Mouse (Mus musculus) hindbrain, embryonic 14.5 days (tissue): ENCODE results near the gene Rpa2. TPM values are rescaled to one million over a fixed set of nuclear protein-coding genes. Genes with fewer than 3 reads are reported as not detected.

Experiments
- ATAC-seq: fragments of 200-750 bp; cut with Nextera tagmentation; 2 replicates; pipeline ENCODE4 v1.8.0; 2017; ENCODE audit warnings: moderate number of reproducible peaks, mild to moderate bottlenecking, moderate TSS enrichment, moderate library complexity; ENCODE audit not compliant: low FRiP score
- DNase-seq: peaks from one replicate; pipeline ENCODE4 v3.0.0-alpha.2; 2015; ENCODE audit warnings: low spot score
- H3K27ac ChIP-seq: fragments of 300-500 bp; sonication (generic); 2 replicates; pipeline ENCODE4 v1.5.1; 2014; ENCODE audit warnings: mild to moderate bottlenecking, moderate library complexity
- H3K27me3 ChIP-seq: fragments of 300-500 bp; sonication (generic); 2 replicates; pipeline ENCODE4 v1.6.1; 2014; ENCODE audit warnings: mild to moderate bottlenecking, low read length, mixed read lengths; ENCODE audit not compliant: control insufficient read depth, insufficient read depth
- H3K36me3 ChIP-seq: fragments of 300-500 bp; sonication (generic); replicated peaks from 2 replicates; pipeline ENCODE4 v1.6.1; 2014; ENCODE audit not compliant: control insufficient read depth, insufficient read depth
- H3K4me1 ChIP-seq: fragments of 300-500 bp; sonication (generic); replicated peaks from 2 replicates; pipeline ENCODE4 v1.6.1; 2014; ENCODE audit warnings: antibody characterized with exemption, low read length, mixed read lengths; ENCODE audit not compliant: control insufficient read depth, insufficient read depth
- H3K4me2 ChIP-seq: fragments of 300-500 bp; sonication (generic); replicated peaks from 2 replicates; pipeline ENCODE4 v1.6.1; 2014; ENCODE audit warnings: mild to moderate bottlenecking, moderate library complexity
- H3K4me3 ChIP-seq: fragments of 300-500 bp; sonication (generic); replicated peaks from 2 replicates; pipeline ENCODE4 v1.5.1; 2014; ENCODE audit warnings: mild to moderate bottlenecking, low read length
- H3K9ac ChIP-seq: fragments of 300-500 bp; sonication (generic); 2 replicates; pipeline ENCODE4 v1.6.1; 2014
- H3K9me3 ChIP-seq: fragments of 300-500 bp; sonication (generic); 2 replicates; pipeline ENCODE4 v1.6.1; 2016; ENCODE audit warnings: low read length; ENCODE audit not compliant: control insufficient read depth
- WGBS: fragments of 180-500 bp; shearing (Covaris S2); extraction: QIAGEN DNeasy Blood & Tissue Kit; methylation state at CpG from one replicate; pipeline ENCODE4 v1.1.7; 2014; 5-methylcytosine and 5-hydroxymethylcytosine counted together
- polyA plus RNA-seq: library from polyadenylated mRNA; unstranded; fragments of >200 nt; fragmentation: Nextera tagmentation; extraction: Ambion mirVana; gene quantifications from 2 replicates; pipeline ENCODE4 v1.2.1, GENCODE M21; 2014

Gene Rpa2
- 37.0 and 46.7 TPM in 2 replicates for polyA plus RNA-seq

GRCm38 (mm10) chr4:132767914-132768876 is at the start of gene Rpa2:
Rpa2 (plus strand) TSS chr4:132768332.
- Histone ChIP-seq H3K27ac (no peak within 1 kb of the TSS), H3K4me3 (peak within 1 kb of the TSS; percentile 78), H3K27me3 (no peaks in the 10 kb centered on the region), H3K9ac (peak within 1 kb of the TSS; percentile 52), H3K4me2 (peak within 1 kb of the TSS; percentile 93), H3K9me3 (no peaks in the 10 kb centered on the region), H3K36me3 (peaks cover 14% of the 10 kb centered on the region), H3K4me1 (peaks cover 6% of the 10 kb centered on the region; the same call in 1 of the 2 replicates)
- under 1% methylated on average over 63 of the region's 71 CpGs for WGBS
- ATAC-seq (peak; percentile 98), DNase-seq (peak; percentile 100)

- H3K9me3 ChIP-seq: no peaks in the 10 kb centered on the region
- no peak overlapping the region for H3K4me3 ChIP-seq
- peaks cover 30% of the 10 kb centered on the region for H3K36me3 ChIP-seq
- no peaks in the 10 kb centered on the region; the same call in 1 of the 2 replicates for H3K4me1 ChIP-seq
- no peaks in the 10 kb centered on the region for H3K27me3 ChIP-seq
- H3K9ac ChIP-seq: no peak overlapping the region
- no peak overlapping the region for H3K27ac ChIP-seq
- ATAC-seq: no peak
- DNase-seq: no peak
- WGBS: 92% methylated on average over 8 of the region's 8 CpGs
- H3K4me2 ChIP-seq: no peak overlapping the region
These were observed 39.9 kb upstream of the Rpa2 start for GRCm38 (mm10) chr4:132728233-132728632.

GRCm38 (mm10) chr4:132731616-132732015 is 36.5 kb upstream of the Rpa2 start:
- H3K36me3 ChIP-seq: peaks cover 14% of the 10 kb centered on the region; the same call in 1 of the 2 replicates
- ATAC-seq (peak; percentile 15; the same call in 1 of the 2 replicates), DNase-seq (no peak)
- no peaks in the 10 kb centered on the region; the same call in 1 of the 2 replicates for H3K4me1 ChIP-seq
- no peak overlapping the region for H3K27ac ChIP-seq
- H3K9me3 ChIP-seq: no peaks in the 10 kb centered on the region
- peak overlapping the region; percentile 75 for H3K4me2 ChIP-seq
- peak overlapping the region; percentile 71 for H3K9ac ChIP-seq
- no peaks in the 10 kb centered on the region for H3K27me3 ChIP-seq
- WGBS: 50% methylated on average over 12 of the region's 12 CpGs
- H3K4me3 ChIP-seq: peak overlapping the region; percentile 54

- Histone ChIP-seq H3K36me3 (peaks cover 10% of the 10 kb centered on the region; the same call in 1 of the 2 replicates), H3K27ac (no peak within 1 kb of the TSS), H3K4me3 (peak within 1 kb of the TSS; percentile 54), H3K9me3 (no peaks in the 10 kb centered on the region), H3K4me1 (no peaks in the 10 kb centered on the region; the same call in 1 of the 2 replicates), H3K27me3 (no peaks in the 10 kb centered on the region), H3K9ac (peak within 1 kb of the TSS; percentile 71), H3K4me2 (peak within 1 kb of the TSS; percentile 75)
- DNase-seq (peak; percentile 70), ATAC-seq (peak; percentile 95)
- 3% methylated on average over 34 of the region's 34 CpGs for WGBS
These were observed 35.9 kb upstream of the Rpa2 start, which contains the start of gene Xkr8 for GRCm38 (mm10) chr4:132732148-132732684. Xkr8 (minus strand) TSS chr4:132732546.

- Histone ChIP-seq H3K4me2 (no peak overlapping the region), H3K27me3 (no peaks in the 10 kb centered on the region), H3K9me3 (no peaks in the 10 kb centered on the region), H3K4me1 (no peaks in the 10 kb centered on the region; the same call in 1 of the 2 replicates), H3K36me3 (0 out of 2 replicates have a peak, but pooled peaks cover under 1% of the 10 kb centered on the region), H3K27ac (no peak overlapping the region), H3K4me3 (no peak overlapping the region), H3K9ac (no peak overlapping the region)
- 93% methylated on average over 25 of the region's 25 CpGs for WGBS
- DNase-seq: no peak
- ATAC-seq: no peak
These were observed 34.9 kb upstream of the Rpa2 start for GRCm38 (mm10) chr4:132733071-132733770.

GRCm38 (mm10) chr4:132734766-132735165 is 33.4 kb upstream of the Rpa2 start:
- Histone ChIP-seq H3K27me3 (no peaks in the 10 kb centered on the region), H3K4me3 (no peak overlapping the region), H3K9ac (no peak overlapping the region), H3K36me3 (no peaks in the 10 kb centered on the region), H3K27ac (no peak overlapping the region), H3K9me3 (no peaks in the 10 kb centered on the region), H3K4me1 (no peaks in the 10 kb centered on the region; the same call in 1 of the 2 replicates), H3K4me2 (no peak overlapping the region)
- no peak for ATAC-seq
- no peak for DNase-seq
- 91% methylated on average over 2 of the region's 2 CpGs for WGBS

GRCm38 (mm10) chr4:132735389-132735788 is 32.7 kb upstream of the Rpa2 start:
- WGBS: 83% methylated on average over 2 of the region's 2 CpGs
- H3K27ac ChIP-seq: no peak overlapping the region
- H3K27me3 ChIP-seq: no peaks in the 10 kb centered on the region
- H3K4me1 ChIP-seq: no peaks in the 10 kb centered on the region; the same call in 1 of the 2 replicates
- ATAC-seq: no peak
- H3K4me3 ChIP-seq: no peak overlapping the region
- H3K9me3 ChIP-seq: no peaks in the 10 kb centered on the region
- no peak for DNase-seq
- no peak overlapping the region for H3K9ac ChIP-seq
- H3K4me2 ChIP-seq: no peak overlapping the region
- no peaks in the 10 kb centered on the region for H3K36me3 ChIP-seq

- ATAC-seq (no peak), DNase-seq (no peak)
- Histone ChIP-seq H3K27ac (no peak overlapping the region), H3K27me3 (no peaks in the 10 kb centered on the region), H3K36me3 (no peaks in the 10 kb centered on the region), H3K4me2 (no peak overlapping the region), H3K9me3 (no peaks in the 10 kb centered on the region), H3K4me1 (no peaks in the 10 kb centered on the region; the same call in 1 of the 2 replicates), H3K4me3 (no peak overlapping the region), H3K9ac (no peak overlapping the region)
- 77% methylated on average over 3 of the region's 3 CpGs for WGBS
These were observed 32.2 kb upstream of the Rpa2 start for GRCm38 (mm10) chr4:132735894-132736293.
